Mouse (Mus musculus): ENCODE results near the gene Ccn2.

The Ccn2 gene

GRCm38 (mm10) chr10:24595250-24596002 is at the start of gene Ccn2:
Ccn2 (plus strand) TSS chr10:24595442.
- peak; percentile 6 for DNase-seq (ENCODE audit: low read depth, low spot score)

- DNase-seq (ENCODE audit: low read depth, low spot score), result no peak
These were observed 42.4 kb upstream of the Ccn2 start for GRCm38 (mm10) chr10:24552870-24553269.

- no peak for DNase-seq (ENCODE audit: low read depth, low spot score)
These were observed 41.2 kb upstream of the Ccn2 start for GRCm38 (mm10) chr10:24554091-24554490.

DNA sequence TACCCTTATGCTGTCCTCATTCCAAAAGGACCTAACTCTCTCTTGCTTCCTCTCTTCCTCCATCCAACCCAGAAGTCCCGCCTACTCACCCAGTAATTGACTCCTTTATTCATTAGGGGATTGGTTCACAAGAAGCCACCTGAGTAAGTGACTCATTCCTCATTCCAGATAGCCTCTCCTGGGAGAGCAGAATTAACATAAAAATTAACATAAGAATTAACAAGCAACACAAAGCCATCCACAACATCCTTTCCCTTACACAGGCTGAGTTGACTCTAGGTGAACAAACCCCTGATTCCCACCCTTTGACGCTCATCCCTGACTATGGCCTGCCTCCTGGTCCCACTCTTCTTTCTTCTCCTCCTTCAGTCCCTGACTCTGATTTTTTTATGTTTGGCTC is 36.9 kb upstream of the Ccn2 start:
- no peak for DNase-seq (ENCODE audit: low read depth, low spot score)

- no peak for DNase-seq (ENCODE audit: low read depth, low spot score)
These were observed 25.4 kb upstream of the Ccn2 start for GRCm38 (mm10) chr10:24569691-24570420.

DNA sequence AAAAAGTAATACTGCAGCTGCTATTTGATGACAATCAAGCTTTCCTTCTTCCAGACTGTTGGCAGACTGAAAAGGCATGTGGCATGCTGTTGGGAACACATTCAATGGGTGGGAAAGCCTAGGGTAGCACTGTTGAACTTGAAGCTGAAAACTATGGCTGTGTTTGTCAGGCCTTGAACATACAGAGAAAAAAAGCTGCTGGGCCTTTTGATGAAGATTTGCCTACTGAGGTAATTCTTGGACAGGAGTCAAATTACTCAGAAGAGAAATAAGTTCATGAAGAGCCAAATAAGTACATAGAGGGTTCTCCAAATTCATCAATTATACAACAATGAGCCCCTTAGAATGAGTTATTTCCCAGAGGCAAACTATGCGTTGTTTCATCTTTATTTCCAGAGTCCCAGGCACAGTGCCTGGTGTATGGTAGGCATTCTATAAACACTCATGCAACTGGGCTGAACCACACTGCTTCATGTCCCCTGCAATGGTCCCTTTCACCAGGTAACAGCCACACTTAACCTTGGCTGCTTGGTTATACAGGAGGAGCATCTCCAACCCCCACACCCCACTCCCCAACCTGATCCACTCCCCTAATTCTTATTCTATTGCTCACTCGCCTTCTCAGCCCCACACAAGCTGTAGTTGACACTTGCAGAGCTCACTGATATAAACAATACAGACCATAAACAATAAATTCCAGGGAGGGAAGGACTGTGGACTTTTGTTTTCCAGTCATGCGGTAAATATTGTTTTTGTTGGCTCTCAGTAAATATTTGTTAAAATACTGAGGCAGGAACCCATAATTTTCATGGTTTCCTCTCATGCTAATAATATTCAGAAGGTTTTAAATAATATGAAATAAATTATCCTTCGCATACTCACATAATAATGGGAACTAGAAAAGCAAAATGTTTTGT is 22.9 kb upstream of the Ccn2 start:
- DNase-seq (ENCODE audit: low read depth, low spot score), result no peak

DNA sequence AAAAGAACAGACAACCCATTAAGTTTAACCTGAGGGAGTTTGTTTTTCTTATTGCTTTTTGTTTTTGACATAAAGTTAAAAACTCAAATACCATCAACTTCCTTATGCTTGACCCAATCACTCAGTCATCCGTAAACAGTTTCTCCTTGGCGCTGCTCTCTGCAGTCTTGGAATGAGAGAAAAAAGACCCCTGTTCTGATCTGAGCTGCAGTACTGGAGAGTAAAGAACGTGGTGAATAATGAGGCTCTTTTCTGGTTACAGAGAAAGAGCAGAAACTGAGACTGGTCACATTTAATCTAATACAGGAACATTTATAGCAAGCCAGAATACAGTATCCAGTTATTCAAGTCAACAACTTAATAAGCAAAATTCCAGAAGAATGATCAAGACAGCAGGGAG is 21.8 kb upstream of the Ccn2 start:
- DNase-seq (ENCODE audit: low read depth, low spot score), result no peak

GRCm38 (mm10) chr10:24581076-24581475 is 14.2 kb upstream of the Ccn2 start:
- DNase-seq (ENCODE audit: low read depth, low spot score), result no peak

DNA sequence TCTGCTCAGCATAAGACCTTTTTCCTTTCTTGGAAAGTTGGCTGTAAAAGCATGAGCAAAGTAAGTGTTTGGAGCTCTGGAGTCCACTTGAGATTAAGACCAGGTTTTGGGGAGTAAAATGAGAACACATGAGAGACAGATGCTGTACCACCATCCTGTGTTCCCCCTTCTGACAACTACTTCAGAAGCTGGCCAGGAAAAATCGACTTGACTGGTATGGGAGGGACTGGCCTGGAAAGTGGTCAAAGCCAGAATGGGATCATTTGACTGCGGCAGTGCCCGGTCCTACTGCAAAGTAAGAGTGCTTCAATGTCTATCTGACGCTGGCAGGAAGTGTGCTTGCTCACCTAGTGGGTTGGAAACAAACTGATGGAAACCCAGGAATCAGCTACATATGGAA is 6.4 kb upstream of the Ccn2 start:
- DNase-seq (ENCODE audit: low read depth, low spot score), result no peak

GRCm38 (mm10) chr10:24589238-24589637 is 6.0 kb upstream of the Ccn2 start:
- DNase-seq (ENCODE audit: low read depth, low spot score), result no peak

DNA sequence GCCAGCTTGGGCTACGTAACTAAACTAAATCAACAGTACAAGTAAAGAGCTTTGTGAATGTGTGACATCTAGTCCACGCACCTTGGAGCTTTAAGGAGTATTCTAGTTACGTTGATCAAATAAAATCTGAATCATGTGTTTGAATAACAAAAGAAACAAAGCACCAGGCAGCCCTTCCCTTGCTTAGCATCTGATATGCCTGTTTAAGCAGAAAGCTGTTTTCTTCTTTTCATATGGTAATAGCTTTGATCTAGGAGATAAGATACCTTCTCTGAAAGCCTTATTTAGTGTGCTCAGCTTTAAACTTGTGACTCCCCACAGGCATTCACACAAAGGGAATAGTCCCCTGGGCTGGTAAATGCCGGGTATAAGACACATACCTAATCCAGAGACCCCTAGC is 4.7 kb upstream of the Ccn2 start:
- no peak for DNase-seq (ENCODE audit: low read depth, low spot score)

DNA sequence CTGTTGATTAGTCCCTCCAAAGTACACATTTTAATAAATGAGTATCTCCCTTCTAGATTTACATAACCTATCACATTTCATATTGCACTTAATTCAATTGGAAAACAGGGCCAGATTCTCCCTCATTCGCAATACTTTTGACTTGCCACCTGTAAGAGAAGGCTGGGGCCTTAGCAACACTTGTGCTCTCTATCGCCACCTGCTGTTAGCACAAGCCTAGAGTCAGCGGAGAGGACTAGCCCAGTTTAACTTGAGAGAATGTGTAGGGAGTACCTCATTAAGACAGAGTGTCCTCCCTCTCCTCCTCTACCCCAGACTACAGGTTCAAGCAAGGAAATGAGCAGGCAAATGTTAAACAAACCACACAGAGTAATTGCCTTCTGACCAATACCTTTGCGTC is 4.1 kb upstream of the Ccn2 start:
- peak; percentile 87 for DNase-seq (ENCODE audit: low read depth, low spot score)

DNA sequence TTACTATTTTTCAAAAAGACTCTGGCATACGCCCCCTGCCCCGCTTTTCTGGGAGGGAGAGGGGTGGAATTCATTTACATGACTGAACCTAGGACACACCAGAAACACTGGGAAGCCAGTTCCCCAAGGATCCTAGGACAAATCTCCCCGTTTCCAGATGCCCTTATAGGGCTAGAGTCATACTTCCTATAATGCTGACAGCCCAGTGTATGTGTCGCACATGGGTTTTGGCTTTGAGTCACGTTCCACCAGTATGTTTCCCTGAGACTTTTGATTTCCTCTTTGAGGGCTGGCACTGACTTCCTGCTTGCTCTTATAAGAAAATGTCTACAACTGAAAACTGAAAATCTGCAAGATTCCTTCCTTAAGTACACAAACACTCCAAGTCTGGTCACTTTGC is 3.5 kb upstream of the Ccn2 start:
- DNase-seq (ENCODE audit: low read depth, low spot score), result peak; percentile 32

- no peak for DNase-seq (ENCODE audit: low read depth, low spot score)
These were observed 2.9 kb upstream of the Ccn2 start for GRCm38 (mm10) chr10:24592318-24592717.

DNA sequence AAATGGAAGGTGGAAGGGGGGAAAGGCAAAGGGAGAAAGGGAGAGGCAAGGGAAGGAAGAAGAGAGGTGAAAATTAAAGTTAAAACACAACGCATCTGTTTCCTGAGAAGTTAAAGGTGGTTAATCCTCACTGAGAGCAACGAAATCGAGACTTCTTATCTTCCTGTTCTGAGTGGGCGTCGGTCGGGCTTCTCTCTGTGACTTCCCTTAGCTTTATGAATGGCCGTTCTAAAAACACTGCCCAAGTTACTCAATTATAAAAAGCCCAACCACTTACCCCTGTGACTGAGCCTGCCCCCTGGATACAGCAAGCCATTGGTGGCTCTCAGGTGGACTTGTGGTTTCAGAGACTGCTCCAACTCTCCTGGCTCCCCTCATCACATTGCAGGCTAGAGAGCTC is 2.3 kb upstream of the Ccn2 start:
- DNase-seq (ENCODE audit: low read depth, low spot score), result peak; percentile 16

DNA sequence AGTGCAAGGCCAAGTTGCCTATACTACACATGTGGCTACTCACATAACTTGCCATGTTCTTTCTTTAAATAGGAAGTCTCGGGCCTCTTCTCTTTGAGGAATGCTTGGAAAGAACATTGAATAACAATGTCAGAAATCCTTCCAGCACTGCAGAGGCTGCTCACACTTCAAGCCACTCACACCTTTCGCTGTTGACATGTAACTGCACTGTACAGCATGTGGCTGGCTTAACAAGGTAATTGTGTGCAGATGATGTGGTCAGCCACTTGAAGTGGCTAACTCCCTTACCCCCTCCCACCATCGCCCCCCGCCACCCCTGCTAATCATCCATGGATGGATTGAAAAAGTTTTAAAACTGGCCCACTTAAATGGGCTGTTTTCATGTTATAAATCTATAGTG is 1.7 kb upstream of the Ccn2 start:
- no peak for DNase-seq (ENCODE audit: low read depth, low spot score)

DNA sequence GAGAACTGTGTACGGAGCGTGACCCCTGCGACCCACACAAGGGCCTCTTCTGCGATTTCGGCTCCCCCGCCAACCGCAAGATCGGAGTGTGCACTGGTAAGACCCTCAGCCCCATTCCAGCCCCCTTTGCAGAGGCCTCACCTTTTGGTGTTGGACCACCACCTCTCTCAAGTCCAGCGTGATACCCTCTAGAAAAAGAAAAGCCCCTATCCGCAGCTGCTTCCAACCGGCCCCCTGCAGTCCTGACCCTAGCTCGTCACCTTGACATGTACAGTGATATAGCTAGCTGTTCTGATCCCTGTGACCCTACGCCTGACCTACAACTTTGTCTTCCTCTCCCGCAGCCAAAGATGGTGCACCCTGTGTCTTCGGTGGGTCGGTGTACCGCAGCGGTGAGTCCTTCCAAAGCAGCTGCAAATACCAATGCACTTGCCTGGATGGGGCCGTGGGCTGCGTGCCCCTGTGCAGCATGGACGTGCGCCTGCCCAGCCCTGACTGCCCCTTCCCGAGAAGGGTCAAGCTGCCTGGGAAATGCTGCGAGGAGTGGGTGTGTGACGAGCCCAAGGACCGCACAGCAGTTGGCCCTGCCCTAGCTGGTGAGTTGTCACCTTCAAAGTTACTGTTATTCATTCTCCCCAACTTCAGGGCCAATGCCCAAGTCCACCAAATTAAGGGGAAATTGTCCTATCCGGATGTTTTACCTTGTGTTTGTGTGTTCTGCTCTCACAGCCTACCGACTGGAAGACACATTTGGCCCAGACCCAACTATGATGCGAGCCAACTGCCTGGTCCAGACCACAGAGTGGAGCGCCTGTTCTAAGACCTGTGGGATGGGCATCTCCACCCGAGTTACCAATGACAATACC is 994 bp downstream of the Ccn2 start:
- no peak for DNase-seq (ENCODE audit: low read depth, low spot score)

DNA sequence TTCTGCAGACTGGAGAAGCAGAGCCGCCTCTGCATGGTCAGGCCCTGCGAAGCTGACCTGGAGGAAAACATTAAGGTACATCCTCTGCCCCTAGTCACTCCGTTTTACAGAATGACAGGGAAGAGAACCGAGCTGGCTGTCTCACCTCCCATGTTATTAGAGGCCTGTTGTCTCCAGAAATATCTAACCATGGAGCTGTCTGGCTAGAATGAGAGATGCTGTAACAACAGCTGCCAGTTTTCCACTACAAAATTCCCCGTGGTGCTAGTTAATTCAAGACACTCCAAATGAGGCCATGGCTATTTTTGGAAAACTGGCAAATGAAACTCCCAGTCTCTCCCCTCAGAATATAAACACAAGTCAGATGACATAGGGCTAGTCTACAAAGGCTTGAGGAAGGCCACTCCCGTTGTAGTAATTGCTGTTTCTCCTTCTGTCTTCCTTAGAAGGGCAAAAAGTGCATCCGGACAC is 1.7 kb downstream of the Ccn2 start:
- no peak for DNase-seq (ENCODE audit: low read depth, low spot score)

GRCm38 (mm10) chr10:24597789-24598188 is 2.5 kb downstream of the Ccn2 start:
- DNase-seq (ENCODE audit: low read depth, low spot score), result no peak

- no peak for DNase-seq (ENCODE audit: low read depth, low spot score)
These were observed 3.5 kb downstream of the Ccn2 start for GRCm38 (mm10) chr10:24598693-24599092.

- DNase-seq (ENCODE audit: low read depth, low spot score), result no peak
These were observed 4.6 kb downstream of the Ccn2 start for GRCm38 (mm10) chr10:24599802-24600201.
